Mouse (Mus musculus) embryo, embryonic 9.5 days (tissue): ENCODE measurements around the gene Wfdc15b.

Experiments used
- DNase-seq: peaks from one replicate; pipeline ENCODE4 v3.0.0-alpha.2; 2017; ENCODE audit errors: extremely low spot score

The Wfdc15b gene

DNA sequence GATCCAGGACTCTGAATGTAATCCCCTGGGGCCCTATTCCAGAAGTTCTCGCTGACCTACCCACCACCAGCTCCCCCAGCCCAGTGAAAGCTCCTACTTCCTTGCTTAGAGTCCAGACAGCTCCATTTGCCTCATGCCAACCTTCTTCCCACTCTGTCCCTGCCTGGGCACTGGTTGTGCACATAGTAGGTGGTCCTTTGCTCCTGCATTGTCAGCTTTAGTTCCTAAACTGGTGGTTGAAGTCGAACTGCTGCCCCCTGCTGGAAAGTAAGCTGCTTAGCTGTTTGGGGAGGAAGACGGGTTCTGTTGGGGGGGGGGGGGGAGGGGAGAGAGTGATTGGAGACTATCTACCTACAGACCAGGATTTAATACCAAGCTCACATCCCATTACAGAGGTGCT, 41.3 kb downstream of the Wfdc15b start:
- no peak for DNase-seq

DNA sequence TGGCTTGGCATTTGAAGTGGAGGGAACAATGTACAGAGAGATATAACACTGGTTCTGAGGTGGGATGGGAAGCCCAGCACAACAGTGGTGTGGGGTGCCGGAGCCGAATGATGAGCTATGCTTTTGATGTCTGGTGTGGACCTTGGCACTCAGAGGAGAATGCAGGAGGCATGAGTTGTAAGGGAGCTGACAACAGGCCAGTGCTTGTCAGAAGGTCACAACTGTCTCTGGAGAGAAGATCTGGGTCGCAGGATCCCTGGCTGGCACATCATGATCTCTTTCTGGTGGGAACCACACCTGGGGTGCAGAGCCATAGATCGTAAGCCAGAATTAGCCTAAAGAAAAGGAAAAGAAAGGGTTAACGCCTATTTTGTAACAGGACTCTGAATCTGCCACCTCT, 43.6 kb downstream of the Wfdc15b start:
- no peak for DNase-seq

DNA sequence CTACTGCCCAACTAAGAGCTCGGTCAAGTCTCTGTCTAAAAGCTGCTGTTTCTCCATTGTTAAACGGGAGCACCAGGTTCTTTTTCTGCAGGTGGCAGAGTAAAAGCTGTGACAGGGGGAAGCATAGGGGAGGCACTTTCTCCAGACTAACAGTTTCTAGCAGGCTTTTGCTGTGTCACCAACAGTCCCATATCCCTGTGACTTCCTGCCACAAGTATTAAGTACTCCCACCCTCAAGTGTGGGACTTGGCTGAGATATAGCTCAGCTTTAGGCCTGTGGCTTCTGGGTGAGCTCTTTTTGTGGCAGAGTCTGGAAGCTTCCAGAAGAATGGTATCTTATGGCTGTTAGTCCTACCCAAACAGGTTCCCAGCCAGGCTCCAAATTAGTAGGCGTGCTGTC, 45.6 kb downstream of the Wfdc15b start:
- DNase-seq = no peak

DNA sequence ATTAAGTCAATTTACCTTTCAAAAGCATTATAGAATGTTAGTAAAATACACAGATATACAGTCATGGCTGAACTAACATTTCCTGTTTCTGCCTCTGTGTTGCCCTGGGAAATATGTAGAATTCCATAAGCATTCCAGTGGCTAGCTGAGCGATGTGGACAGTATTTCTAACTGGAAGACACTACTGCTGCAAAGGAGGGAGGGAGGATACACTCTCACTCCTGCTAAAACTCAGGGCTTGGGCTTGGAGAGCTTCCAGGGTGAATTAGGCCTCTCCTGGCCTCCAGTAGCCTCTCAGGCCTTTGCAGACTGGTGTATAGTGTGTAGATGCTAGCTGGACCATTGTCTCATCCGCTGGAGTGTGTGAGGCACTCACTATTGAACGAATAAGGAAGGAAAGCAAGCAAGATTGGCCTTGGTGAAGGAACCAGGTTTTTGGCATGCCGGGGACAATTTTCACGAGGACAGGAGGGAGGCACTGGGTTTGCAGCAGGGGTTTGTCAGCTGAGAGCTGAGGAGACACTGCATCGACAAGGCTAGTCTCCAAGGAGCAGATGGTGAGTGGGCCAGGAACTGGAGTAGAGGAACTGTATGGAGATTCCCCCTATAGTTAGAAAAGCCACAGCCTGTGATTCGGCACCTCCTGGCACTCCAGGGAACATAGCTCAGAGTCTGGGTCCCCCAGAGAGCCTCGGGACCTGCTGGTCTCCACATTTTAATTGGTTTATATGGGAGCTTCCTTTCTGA, 46.6 kb downstream of the Wfdc15b start:
- no peak for DNase-seq

DNA sequence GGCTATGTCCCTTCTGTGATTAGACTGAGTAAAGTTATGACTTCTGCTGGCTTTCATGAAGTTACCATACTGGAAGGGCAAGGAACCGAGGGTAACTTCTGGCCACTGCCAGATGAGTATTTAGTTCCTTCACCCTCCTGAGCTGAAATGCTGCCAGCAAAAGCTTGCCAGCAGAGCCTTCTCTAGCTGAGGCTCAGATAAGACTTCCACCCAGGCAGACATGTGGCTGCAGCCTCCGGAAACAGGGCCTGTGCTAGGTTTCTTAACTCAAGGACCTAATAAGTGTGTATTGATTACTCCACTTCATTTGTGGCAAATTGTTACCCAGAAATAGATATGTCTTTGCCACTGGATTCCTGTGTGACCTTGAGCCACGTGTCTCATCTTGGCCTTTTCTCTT, 48.1 kb downstream of the Wfdc15b start:
- DNase-seq = no peak

DNA sequence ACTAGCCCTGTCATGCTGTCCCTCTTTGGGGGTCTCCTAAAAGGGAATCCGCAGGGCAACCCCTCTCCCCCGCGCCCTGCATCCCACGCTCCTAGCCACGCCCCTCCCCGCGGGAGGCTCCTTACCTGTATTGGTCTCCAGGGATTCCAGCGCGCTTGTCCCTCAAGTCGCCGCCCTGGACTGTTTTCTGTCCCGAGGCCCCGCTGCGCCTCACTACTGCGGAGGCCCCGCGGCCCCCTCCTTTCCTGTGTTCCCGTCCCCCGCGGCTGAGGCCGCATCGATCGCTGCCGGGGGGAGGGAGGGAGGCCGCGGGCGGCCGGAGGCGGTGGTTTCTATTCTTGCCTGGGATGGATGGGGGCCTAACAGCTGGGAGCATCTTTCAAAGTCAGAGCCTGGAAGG, 50.6 kb downstream of the Wfdc15b start, which contains the start of gene Kcns1:
Gene Kcns1 (minus strand): TSS at position 212 of the 400 bp plus-strand sequence.
- peak; percentile 8 for DNase-seq

DNA sequence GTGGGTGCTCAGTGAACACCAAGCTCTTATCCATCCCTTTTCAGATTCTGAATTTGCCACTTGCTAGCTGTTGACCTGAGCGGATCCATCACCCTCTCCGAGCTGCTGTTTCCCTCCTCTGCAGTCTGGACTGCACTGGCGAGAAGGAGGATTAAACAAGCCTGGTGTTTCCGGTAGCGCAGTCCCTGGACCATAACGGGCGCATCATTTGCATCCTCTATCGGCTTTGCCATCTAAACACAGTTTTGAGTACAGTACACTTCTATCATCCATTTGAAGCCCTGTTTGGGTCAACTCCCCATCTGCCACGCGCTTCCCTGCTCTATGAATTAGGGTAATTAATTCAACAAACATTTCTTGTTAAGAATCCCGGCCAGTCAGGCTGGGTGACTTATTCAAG, 51.1 kb downstream of the Wfdc15b start:
- peak; percentile 24 for DNase-seq

DNA sequence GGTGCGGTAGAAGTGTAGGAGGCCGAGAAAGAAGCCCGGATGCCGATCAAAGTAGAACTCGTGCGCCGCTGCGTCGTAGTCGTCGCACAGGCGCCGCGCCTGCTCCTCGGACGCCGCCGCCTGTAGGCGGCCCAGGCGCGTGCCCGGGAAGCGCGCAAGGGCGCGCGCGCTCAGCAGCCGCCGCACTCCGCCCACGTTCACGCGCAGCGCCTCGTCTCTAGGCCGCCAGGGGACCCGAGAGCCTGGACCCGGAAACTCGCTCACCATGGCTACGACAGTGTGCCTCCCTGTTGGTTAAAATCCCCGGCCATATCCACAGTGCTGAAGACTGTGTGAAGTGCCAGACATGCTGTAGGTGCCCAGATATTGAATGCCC, 52.9 kb downstream of the Wfdc15b start:
- DNase-seq = no peak

DNA sequence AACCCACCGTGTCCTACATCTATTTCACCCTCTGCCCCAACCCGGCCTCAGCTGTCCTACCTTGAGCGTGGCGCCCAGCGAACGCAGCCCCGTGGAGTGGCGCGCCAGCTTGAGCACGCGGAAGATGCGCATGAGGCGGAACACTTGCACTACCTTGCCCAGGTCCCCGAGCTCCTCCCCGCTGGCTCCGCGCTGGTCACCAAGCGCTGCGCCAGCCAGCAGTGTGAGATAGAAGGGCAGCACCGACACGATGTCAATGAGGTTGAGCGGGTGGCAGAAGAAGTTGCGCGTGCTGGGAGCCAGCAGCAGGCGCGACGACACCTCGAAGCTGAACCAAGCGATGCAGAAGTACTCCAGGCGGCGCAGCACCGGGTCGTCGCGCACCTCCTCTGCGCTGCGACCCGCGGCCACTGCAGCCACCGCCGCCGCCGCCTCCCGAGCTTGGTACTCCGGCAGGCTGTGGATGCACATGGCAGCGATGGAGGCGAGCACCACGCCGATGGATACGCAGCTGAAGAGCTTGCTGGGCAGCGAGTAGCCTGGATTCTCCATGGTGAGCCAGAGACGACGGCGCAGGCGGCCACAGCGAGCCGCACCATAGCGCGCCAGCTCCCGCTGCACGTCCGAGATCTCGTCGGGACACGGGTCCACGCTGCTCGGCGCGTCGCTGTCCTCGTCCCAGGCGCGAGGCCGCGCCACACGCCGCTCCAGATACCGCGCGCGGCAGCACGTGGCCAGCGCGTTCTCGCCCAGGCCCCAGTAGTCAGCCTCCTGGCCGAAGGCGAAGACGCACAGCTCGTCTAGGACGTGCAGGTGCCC, 53.5 kb downstream of the Wfdc15b start:
- peak; percentile 27 for DNase-seq

DNA sequence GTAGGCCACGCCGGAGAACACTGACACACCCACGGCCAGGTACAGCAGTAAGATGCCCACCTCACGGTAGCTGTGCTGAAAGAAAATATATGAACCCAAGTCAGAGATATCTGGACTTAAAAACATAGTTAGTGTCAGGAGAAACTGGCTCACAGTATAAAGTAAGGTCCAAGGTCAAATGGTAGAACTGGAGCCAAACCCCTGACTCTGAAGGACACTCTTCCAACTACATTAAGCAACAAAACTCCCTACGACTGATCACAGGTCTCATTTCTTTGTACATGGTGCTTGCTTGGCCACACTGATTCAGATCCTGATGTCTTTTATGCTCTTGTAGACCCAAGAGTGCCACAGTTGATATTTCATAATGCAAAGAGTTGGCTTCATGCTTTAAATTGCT, 56.5 kb downstream of the Wfdc15b start:
- no peak for DNase-seq
